Mouse (Mus musculus) lung, adult 2 months (tissue): ENCODE measurements at regions not wholly inside any gene's neighbourhood (a gene's known extent, or its start where the extent isn't known, plus 50 kb on each side); places are given as distances from the start of the nearest gene placed in this dataset.
A peak's percentile ranks its signal among the peaks of the same experiment; 100 is the strongest.

Experiments used
- DNase-seq: peaks from one replicate; pipeline ENCODE4 v3.0.0; 2022
- H3K4me1 ChIP-seq: fragments of 200-500 bp; 2 replicates; pipeline ENCODE4 v1.6.1; 2011; ENCODE audit warnings: low read length; ENCODE audit not compliant: control insufficient read depth, insufficient read depth
- H3K4me3 ChIP-seq: fragments of 200-500 bp; replicated peaks from 2 replicates; pipeline ENCODE3; 2011; ENCODE audit warnings: low read depth, mild to moderate bottlenecking, control low read depth, low read length; ENCODE audit errors: extremely low read depth
- CTCF ChIP-seq: fragments of 200-500 bp; IDR thresholded peaks from 2 replicates; pipeline ENCODE4 v1.5.1; 2011; ENCODE audit warnings: mild to moderate bottlenecking, low read length, control low read depth; ENCODE audit not compliant: insufficient read depth
- POLR2A ChIP-seq: fragments of 200-500 bp; IDR thresholded peaks from 2 replicates; pipeline ENCODE4 v1.6.1; 2011; ENCODE audit warnings: low read depth, mild to moderate bottlenecking, control low read depth, low read length, borderline replicate concordance; ENCODE audit errors: extremely low read depth
- WGBS: fragments of 180-500 bp; shearing (Covaris S2); methylation state at CpG from one replicate; pipeline ENCODE4 v1.1.7; 2018; 5-methylcytosine and 5-hydroxymethylcytosine counted together

DNA sequence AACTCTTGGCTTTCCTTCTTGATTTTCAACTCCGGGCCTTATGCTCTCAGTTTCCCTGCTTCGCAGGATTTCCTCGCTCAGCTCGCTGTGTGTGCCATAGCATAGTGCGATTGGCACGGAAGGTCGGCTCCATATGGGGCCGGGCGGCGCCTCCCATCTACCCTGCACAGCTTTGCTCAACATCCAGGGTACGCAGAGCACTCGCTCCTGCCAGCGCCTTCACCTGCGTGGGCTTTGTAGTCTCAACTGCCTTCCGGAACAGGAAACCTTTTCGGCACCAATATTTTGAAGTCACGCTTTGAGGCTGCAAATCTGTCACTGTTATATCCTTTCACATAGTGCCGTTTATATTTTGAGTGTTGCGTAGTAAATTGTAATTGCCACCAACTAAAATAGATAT, 359.9 kb upstream of the Tle4 start:
- Histone ChIP-seq H3K4me1 (no peaks in the 10 kb centered on the region), H3K4me3 (no peak overlapping the region)
- no peak for TF ChIP-seq POLR2A
- no peak for TF ChIP-seq CTCF
- no peak for DNase-seq
- WGBS: 93% methylated on average over 19 of the region's 19 CpGs

DNA sequence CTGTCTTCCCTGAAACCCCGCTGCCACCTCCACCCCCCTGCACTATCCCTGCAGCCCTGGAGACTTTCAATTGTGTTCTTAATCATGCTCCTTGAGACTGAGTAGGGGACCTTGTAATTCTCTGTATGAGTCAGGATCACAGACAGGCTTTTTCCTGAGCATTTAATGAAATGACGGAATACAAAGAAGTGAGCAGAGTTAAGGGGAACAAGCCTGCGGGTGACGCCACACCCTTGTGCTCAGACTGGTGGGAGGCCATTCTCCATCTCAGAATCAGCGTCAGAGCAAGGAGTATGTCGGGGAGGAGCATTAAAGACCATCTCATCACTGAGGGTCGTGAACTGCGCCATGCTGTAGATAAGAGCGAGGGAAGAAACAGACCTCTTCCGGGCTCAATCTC, 359.3 kb upstream of the Tle4 start:
- Histone ChIP-seq H3K4me3 (no peak overlapping the region), H3K4me1 (no peaks in the 10 kb centered on the region)
- no peak for DNase-seq
- no peak for TF ChIP-seq CTCF
- no peak for TF ChIP-seq POLR2A
- 72% methylated on average over 10 of the region's 10 CpGs for WGBS

GRCm38 (mm10) chr19:14956392-14956791, 358.5 kb upstream of the Tle4 start:
- TF ChIP-seq CTCF (no peak), POLR2A (no peak)
- H3K4me1 ChIP-seq: no peaks in the 10 kb centered on the region
- no peak for DNase-seq
- 26% methylated on average over 3 of the region's 3 CpGs for WGBS
- no peak overlapping the region for H3K4me3 ChIP-seq

DNA sequence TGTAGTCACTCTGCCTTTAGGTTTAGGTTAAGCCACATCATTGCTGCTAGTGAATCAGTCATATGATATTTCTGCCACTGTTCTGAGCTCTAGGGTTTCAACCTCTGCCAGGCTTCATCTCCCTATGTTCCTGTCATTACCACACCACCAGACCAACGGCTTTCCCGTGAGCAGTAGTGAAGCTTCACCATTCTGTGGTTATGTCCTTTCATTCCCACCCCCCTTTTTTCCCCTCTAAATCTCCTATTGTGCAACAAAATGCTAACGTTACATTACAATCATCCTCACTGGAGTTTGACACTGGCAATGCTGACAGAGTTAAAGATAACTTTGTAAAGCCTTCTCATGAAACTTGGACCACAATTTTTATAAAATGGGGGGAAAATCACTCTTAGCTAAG, 358.1 kb upstream of the Tle4 start:
- TF ChIP-seq CTCF: no peak
- no peak for TF ChIP-seq POLR2A
- no peaks in the 10 kb centered on the region for H3K4me1 ChIP-seq
- H3K4me3 ChIP-seq: no peak overlapping the region
- DNase-seq: no peak
- WGBS: 57% methylated on average over 3 of the region's 3 CpGs

DNA sequence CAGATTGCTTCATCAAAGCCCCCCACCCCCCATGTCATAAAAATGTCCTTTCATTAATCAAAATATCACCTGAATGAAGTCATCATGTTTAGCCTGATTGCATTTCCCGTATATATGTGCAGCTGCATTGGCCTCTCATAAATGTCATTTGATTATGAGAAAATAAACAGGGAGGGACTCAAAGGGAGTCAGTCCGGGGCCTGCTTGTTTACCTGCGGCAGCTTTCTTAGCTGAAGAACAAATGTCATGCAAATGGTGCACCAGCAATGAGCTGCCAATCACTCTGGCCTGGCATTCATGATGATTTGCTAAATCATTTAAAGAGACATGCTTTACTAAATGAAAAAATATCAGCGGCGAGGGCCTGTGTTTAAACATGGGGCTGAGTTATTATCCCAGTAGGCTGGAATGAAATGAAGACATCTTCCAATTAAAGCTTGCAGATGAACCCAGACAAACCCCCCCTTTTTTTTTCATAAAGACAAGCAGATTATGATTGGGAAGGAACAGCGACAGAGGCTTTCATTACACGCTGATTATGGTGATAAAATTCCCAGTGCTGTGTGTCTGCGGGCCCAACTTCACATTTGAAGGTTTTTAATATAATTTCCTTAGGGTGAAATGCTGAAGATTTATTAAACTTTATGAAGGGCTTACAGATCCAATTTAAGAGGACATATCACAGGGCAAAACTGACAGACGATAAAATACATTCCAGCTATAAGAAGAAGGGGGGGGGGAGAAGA, 342.5 kb upstream of the Tle4 start:
- 82% methylated on average over 9 of the region's 9 CpGs for WGBS

GRCm38 (mm10) chr19:14922238-14922637, 324.4 kb upstream of the Tle4 start:
- TF ChIP-seq CTCF: no peak
- TF ChIP-seq POLR2A: no peak
- Histone ChIP-seq H3K4me1 (no peaks in the 10 kb centered on the region), H3K4me3 (no peak overlapping the region)
- 65% methylated on average over 1 of the region's 1 CpGs for WGBS
- no peak for DNase-seq

More for the DNA sequence above, 342.5 kb upstream of the Tle4 start:
- no peak for TF ChIP-seq CTCF
- TF ChIP-seq POLR2A: no peak
- no peak overlapping the region for H3K4me3 ChIP-seq
- no peaks in the 10 kb centered on the region for H3K4me1 ChIP-seq
- DNase-seq: no peak

- WGBS: 89% methylated on average over 11 of the region's 11 CpGs
- no peak for TF ChIP-seq CTCF
- TF ChIP-seq POLR2A: no peak
- H3K4me1 ChIP-seq: no peaks in the 10 kb centered on the region
- no peak for DNase-seq
- H3K4me3 ChIP-seq: no peak overlapping the region
These were observed 313.4 kb upstream of the Tle4 start for GRCm38 (mm10) chr19:14911056-14911850.

GRCm38 (mm10) chr19:14894875-14895274, 297.0 kb upstream of the Tle4 start:
- Histone ChIP-seq H3K4me1 (no peaks in the 10 kb centered on the region), H3K4me3 (no peak overlapping the region)
- 62% methylated on average over 2 of the region's 2 CpGs for WGBS
- DNase-seq: peak; percentile 4
- no peak for TF ChIP-seq POLR2A
- no peak for TF ChIP-seq CTCF

DNA sequence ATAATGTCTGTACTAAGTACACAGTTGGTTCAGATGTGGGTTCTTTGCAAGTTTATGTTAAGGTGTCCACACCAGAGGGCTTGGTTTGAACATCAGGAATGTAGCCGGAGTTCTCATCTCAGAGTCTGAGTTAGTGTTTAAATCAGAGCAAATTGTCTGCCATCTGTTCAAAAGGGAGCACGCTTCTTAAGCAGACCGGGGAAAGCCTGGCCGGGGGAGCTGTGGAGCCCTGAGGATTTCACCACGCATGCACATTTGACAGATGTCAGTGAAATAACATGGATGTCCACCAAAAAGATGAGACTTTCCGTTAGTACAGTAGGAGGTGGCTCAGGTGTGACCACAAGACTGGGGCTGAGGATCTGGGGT, 294.5 kb upstream of the Tle4 start:
- 78% methylated on average over 6 of the region's 6 CpGs for WGBS
- TF ChIP-seq POLR2A (no peak), CTCF (no peak)
- Histone ChIP-seq H3K4me3 (no peak overlapping the region), H3K4me1 (no peaks in the 10 kb centered on the region)
- DNase-seq: no peak

- WGBS: 38% methylated on average over 8 of the region's 8 CpGs
- H3K4me1 ChIP-seq: no peaks in the 10 kb centered on the region
- TF ChIP-seq POLR2A: no peak
- no peak for TF ChIP-seq CTCF
- no peak overlapping the region for H3K4me3 ChIP-seq
- no peak for DNase-seq
These were observed 294.0 kb upstream of the Tle4 start for GRCm38 (mm10) chr19:14891689-14892389.
